Mouse (Mus musculus): ENCODE data around the gene Bud13.

Bud13 gene

DNA sequence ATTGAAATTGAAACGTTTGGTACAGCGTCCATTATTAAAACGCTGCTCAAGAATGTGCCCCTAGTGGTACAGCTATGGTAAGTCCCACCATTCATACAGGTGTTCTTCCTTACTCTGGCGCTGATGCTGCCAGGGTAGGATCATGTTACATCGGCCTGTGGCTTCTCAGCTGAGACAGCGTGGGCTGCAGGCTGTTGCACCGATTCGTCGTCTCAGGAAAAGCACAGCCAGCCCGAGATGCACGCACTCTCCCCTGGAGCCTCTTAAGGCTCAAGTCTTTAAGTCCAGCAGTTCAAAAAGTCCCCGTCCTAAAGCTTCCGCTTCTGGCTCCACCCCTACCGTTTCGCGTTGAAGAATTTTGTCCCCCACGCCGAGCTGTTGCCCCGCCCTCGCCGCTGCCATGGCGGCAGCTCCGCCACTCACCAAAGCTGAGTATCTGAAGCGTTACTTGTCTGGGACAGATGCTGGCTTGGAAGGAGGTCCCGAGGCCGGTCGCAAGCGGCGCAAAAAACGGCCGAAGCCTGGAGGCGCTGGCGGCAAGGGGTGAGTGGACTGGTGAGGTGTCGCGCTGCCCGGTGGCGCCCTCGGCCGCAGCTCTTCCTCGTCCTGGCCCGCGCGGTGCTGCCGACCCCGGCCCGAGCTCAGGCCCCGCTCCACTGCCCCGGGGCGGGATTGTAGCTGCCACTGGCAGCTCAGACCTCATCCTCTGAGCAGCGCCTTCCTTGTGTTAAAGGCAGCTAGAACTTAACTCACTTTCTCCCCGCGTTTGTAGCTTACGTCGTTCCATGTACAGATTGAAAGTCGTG is at the start of gene Bud13:
Bud13 (plus strand) TSS at position 378 of the 806 bp plus-strand sequence.
- peak; percentile 90 for DNase-seq (ENCODE audit: low spot score)

- DNase-seq (ENCODE audit: low spot score) = no peak
These were observed 47.6 kb upstream of the Bud13 start for GRCm38 (mm10) chr9:46235196-46235595.

DNA sequence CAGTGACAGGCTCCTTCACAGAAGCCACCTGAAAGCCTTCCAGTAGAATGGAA is 47.4 kb upstream of the Bud13 start, which contains the start of gene Apoc3:
Apoc3 (minus strand) TSS at position 41 of the 53 bp plus-strand sequence.
- no peak for DNase-seq (ENCODE audit: low spot score)

- DNase-seq (ENCODE audit: low spot score) = no peak
These were observed 47.2 kb upstream of the Bud13 start for GRCm38 (mm10) chr9:46235649-46236048.

DNA sequence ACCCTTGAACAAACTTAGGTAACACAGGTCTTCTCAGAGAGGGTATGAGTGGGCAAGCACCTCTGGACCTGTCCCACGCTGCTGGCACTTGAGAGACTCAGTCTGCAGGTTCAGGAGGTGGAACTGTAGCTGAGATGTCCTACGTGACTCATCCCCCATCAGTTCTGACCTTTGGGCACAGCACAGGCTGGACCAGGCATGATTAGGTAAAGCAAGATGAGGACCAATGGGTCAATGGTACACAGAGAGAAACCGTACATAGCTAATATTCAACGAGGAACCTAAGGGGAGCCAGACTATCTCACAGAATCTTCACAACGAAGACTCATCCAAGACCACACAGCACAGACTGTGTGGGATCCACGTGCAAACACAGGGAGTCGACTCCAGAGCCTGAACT is 44.0 kb upstream of the Bud13 start:
- DNase-seq (ENCODE audit: low spot score) = no peak

DNA sequence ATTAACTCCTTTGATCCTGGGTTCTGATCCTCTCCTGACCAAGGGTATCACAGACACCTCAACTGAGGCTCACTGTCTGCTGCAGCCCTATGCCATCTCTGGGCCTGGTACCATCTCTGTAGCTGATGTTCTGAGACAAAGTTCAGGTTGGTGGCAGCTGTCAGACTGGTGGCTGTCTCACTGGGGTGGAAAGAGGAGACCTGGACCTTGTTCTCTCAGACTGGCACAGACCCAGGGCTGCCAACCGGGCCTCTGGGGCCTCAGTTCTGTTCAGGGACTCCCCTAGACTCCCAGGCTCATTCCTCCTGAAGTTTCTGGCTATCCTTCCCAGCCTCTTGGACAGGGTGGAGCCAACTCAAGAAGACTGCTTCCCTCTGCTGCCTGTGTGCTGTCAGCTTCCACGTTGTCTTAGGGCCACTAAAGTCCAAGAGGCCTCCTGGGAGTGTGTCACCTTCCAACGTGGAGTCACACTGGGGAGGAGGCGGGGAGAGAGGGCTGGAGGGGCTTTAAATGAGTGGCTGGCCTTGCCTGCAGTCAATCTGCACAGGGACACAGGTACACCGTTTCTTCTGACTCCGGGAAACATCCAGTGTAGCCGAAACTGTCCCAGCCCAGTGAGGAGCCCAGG is 42.2 kb upstream of the Bud13 start, which contains the start of gene Apoa4:
Apoa4 (plus strand) TSS at position 171 of the 628 bp plus-strand sequence.
- DNase-seq (ENCODE audit: low spot score) = no peak

GRCm38 (mm10) chr9:46241818-46242217 is 41.0 kb upstream of the Bud13 start:
- DNase-seq (ENCODE audit: low spot score) = no peak

- DNase-seq (ENCODE audit: low spot score) = no peak
These were observed 39.7 kb upstream of the Bud13 start for GRCm38 (mm10) chr9:46243122-46243521.

GRCm38 (mm10) chr9:46243584-46243983 is 39.2 kb upstream of the Bud13 start:
- no peak for DNase-seq (ENCODE audit: low spot score)

GRCm38 (mm10) chr9:46246752-46247324 is 36.0 kb upstream of the Bud13 start:
- no peak for DNase-seq (ENCODE audit: low spot score)

DNA sequence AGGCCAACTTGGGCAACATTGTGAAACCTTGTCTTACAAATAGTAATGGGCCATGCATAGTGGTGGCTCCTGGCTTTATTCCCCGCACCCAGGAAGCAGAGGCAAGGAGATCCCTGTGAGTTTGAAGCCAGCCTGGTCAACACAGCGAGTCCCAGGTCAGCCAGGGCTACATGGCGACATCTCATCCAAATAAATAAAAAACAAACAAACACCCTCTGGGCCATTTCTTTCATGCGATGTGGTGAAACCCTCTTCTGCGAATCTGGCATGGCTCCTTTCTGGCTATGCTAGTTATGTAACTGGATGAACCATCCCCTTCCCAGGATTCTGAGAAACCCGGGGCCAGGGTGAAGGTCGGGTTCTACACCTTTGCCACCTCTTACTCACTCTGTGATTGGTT is 26.6 kb upstream of the Bud13 start:
- DNase-seq (ENCODE audit: low spot score) = no peak

DNA sequence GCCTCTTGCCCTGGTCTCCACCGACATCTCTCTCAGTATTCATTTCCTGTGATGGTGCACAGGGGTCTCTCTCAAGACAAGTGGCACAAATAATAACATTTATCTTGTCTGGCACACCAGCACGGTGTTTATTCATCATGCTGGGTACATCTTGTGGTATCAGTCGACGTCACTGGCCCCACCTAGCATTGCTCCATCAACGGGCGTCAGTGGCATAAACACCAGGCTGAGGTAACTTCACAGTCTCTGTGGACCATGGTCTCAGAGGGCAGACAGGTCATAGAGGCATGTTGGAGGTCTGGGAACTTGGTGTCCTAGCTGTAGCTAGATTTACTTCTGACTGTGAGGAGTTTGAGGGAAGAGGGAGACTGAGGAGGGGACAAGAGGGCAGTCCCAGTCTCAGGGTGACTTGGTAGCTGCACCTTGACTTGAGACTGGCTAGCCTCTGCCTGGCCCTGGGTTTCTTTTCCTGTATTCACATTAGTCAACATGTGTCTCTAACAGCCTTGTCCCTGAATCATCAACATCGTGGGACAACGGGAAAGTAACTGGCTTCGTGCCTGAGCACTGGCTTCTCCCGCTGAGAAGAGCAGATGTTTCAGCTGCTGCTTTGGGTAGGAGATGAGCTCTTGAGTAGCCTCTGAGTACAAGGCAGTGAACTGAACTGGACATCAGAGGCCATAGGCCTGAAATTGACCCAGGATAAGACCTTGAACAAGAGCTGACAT is 26.0 kb upstream of the Bud13 start:
- DNase-seq (ENCODE audit: low spot score) = no peak

- no peak for DNase-seq (ENCODE audit: low spot score)
These were observed 25.3 kb upstream of the Bud13 start for GRCm38 (mm10) chr9:46257546-46257945.

- DNase-seq (ENCODE audit: low spot score) = no peak
These were observed 23.7 kb upstream of the Bud13 start for GRCm38 (mm10) chr9:46259111-46259510.

DNA sequence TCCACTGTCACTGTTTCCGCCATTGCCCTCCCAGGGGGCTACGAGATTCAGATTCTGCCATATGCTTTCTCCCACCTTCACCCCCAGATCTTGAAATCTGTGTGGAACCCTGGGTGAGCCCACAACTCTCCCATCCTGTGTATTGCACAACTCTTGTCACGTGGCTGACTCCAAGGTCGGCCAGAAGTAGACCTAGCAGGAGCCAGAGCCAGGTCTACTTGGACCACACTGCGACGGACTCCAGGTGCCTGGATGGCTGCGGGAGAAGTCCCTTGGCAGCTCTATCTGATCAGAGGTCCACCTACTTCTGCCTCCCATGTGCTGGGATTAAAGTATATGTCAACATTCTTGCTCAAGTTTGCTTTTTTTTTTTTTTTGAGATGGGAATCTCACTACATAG is 21.7 kb upstream of the Bud13 start:
- DNase-seq (ENCODE audit: low spot score) = no peak

DNA sequence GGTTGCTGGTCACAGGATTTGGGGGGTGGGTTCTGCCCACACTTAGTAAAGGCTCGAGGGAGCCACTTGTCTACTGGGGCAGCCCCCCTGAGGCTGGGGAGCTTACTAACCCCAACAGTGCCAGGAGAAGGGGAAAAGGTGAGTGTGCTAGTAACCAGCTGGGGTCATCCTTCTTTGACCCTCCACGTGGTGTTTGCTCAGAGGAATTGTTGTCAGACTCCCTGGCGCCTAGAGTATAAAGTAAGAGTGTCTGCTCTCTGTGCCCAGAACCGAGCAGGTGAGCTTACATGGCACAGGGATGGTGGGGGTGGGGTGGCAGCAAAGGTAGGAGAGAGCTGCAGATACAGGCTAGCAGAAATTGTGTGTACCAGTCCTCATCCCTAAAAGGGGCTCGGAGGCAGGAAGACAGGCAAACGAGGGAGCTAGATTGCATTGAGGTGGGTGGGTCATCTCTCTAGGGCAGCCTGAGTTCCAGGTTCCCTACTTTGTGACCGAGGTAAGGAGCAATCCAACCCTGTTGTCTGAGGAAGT is 14.4 kb upstream of the Bud13 start, which contains the start of gene Apoa5:
Apoa5 (plus strand) TSS at position 291 of the 531 bp plus-strand sequence.
- DNase-seq (ENCODE audit: low spot score) = no peak

GRCm38 (mm10) chr9:46269125-46269524 is 13.7 kb upstream of the Bud13 start:
- DNase-seq (ENCODE audit: low spot score) = no peak

- DNase-seq (ENCODE audit: low spot score) = no peak
These were observed 12.0 kb upstream of the Bud13 start for GRCm38 (mm10) chr9:46270782-46271181.

- DNase-seq (ENCODE audit: low spot score) = no peak
These were observed 10.7 kb upstream of the Bud13 start for GRCm38 (mm10) chr9:46272070-46272469.

DNA sequence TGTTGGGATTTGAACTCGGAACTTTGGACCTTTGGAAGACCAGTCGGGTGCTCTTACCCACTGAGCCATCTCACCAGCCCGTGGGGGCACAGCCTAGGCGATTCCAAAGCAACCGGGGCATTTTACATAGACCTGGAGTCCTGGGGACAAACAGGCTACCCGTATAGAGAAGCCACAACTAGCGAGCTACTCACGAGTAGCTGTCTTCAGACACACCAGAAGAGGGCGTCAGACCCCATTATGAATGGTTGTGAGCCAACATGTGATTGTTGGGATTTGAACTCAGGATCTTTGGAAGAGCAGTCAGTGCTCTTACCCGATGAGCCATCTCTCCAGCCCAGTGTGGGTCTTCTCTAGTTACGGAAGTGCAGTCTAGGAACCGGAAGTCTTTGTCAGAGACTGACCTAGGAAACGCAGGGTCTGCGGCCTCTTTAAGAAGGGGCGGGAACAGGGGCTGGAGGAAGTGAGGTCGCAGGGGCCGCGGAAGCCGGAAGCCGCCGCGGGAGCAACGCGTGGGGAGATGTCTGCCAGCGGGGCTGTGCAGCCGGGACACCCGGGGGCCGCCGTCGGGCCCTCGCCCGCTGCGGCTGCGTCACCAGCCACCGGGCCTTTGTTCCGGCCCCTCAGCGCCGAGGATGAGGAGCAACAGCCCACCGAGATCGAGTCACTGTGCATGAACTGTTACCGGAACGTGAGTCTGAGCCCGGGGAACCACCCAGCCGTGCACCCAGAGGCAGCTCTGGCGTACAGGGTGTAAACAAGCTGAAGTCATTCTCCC is 9.9 kb upstream of the Bud13 start, which contains the start of gene Zpr1:
Zpr1 (plus strand) TSS at position 388 of the 778 bp plus-strand sequence.
- peak; percentile 59 for DNase-seq (ENCODE audit: low spot score)

- no peak for DNase-seq (ENCODE audit: low spot score)
These were observed 8.3 kb upstream of the Bud13 start for GRCm38 (mm10) chr9:46274494-46274893.

DNA sequence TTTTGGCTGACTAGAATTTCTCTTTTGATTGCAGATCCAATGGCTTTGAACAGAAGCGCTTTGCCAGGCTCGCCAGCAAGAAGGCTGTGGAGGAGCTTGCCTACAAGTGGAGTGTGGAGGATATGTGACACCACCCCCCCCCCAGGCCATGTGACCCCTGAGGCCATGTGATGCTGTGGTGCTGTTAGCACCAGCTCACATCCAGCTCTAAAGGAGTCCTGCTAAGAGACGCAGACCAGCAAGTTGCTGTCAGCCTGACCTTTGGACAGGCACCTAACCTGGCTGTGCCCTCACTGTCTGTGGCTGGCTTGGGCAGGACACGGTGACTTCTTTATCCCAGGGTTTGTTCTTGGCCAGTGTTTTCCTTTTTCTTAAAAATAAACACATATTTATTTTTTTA is 15.6 kb downstream of the Bud13 start:
- DNase-seq (ENCODE audit: low spot score) = no peak

All from urinary bladder, postnatal 10 days (tissue).